Mouse (Mus musculus): ENCODE measurements around the gene Cyp4f37. TPM values are rescaled to one million over a fixed set of nuclear protein-coding genes. Genes with fewer than 3 reads are reported as not detected.
"Not testable (repeated sequence)": the region's sequence is repeated elsewhere in the genome, so short reads cannot be mapped to it uniquely, and the experiment has no call there.

Gene Cyp4f37
- not detected in 2 replicates for polyA plus RNA-seq (2015; fragmentation: Nextera tagmentation; extraction: Ambion mirVana)

- not testable (repeated sequence) for H3K27ac ChIP-seq (ENCODE audit: low read length); H3K9ac ChIP-seq (replicated peaks; ENCODE audit: low read depth); H3K9me3 ChIP-seq (ENCODE audit: low read length); H3K36me3 ChIP-seq (ENCODE audit: insufficient read depth, low read length); H3K4me2 ChIP-seq (replicated peaks; ENCODE audit: low read depth, low read length); ATAC-seq; H3K4me1 ChIP-seq (ENCODE audit: insufficient read depth, low read depth, low read length); H3K27me3 ChIP-seq (replicated peaks; ENCODE audit: insufficient read depth, low read length); DNase-seq (ENCODE audit: low spot score); H3K4me3 ChIP-seq (ENCODE audit: low read depth, low read length)
- WGBS = 53% methylated on average over 4 of the region's 4 CpGs
These were observed at the start of gene Cyp4f37 for GRCm38 (mm10) chr17:32621018-32621417. Gene Cyp4f37 (plus strand): TSS chr17:32621309.

- not testable (repeated sequence) for H3K9ac ChIP-seq (replicated peaks; ENCODE audit: low read depth); H3K27me3 ChIP-seq (replicated peaks; ENCODE audit: insufficient read depth, low read length); H3K4me1 ChIP-seq (ENCODE audit: insufficient read depth, low read depth, low read length); H3K9me3 ChIP-seq (ENCODE audit: low read length); H3K4me3 ChIP-seq (ENCODE audit: low read depth, low read length); DNase-seq (ENCODE audit: low spot score); ATAC-seq; H3K27ac ChIP-seq (ENCODE audit: low read length); H3K4me2 ChIP-seq (replicated peaks; ENCODE audit: low read depth, low read length); H3K36me3 ChIP-seq (ENCODE audit: insufficient read depth, low read length)
- 66% methylated on average over 2 of the region's 2 CpGs for WGBS
These were observed 47.8 kb upstream of the Cyp4f37 start for GRCm38 (mm10) chr17:32573286-32573685.

GRCm38 (mm10) chr17:32577496-32578186 lies 43.5 kb upstream of the Cyp4f37 start:
- Histone ChIP-seq H3K4me2 (replicated peaks; ENCODE audit: low read depth, low read length) (no peak overlapping the region), H3K4me3 (ENCODE audit: low read depth, low read length) (no peak overlapping the region), H3K27ac (ENCODE audit: low read length) (no peak overlapping the region), H3K27me3 (replicated peaks; ENCODE audit: insufficient read depth, low read length) (no peaks in the 10 kb centered on the region), H3K9ac (replicated peaks; ENCODE audit: low read depth) (no peak overlapping the region), H3K36me3 (ENCODE audit: insufficient read depth, low read length) (no peaks in the 10 kb centered on the region), H3K4me1 (ENCODE audit: insufficient read depth, low read depth, low read length) (no peaks in the 10 kb centered on the region), H3K9me3 (ENCODE audit: low read length) (no peaks in the 10 kb centered on the region)
- no peak for TF ChIP-seq CTCF (IDR thresholded peaks at IDR 0.05)
- no peak for TF ChIP-seq EP300 (IDR thresholded peaks at IDR 0.05)
- ATAC-seq (no peak), DNase-seq (ENCODE audit: low spot score) (peak; percentile 9)
- WGBS = 40% methylated on average over 7 of the region's 7 CpGs

- Histone ChIP-seq H3K27me3 (replicated peaks; ENCODE audit: insufficient read depth, low read length) (no peaks in the 10 kb centered on the region), H3K4me1 (ENCODE audit: insufficient read depth, low read depth, low read length) (no peaks in the 10 kb centered on the region), H3K27ac (ENCODE audit: low read length) (no peak overlapping the region), H3K9me3 (ENCODE audit: low read length) (no peaks in the 10 kb centered on the region), H3K9ac (replicated peaks; ENCODE audit: low read depth) (no peak overlapping the region), H3K36me3 (ENCODE audit: insufficient read depth, low read length) (no peaks in the 10 kb centered on the region), H3K4me3 (ENCODE audit: low read depth, low read length) (no peak overlapping the region), H3K4me2 (replicated peaks; ENCODE audit: low read depth, low read length) (no peak overlapping the region)
- TF ChIP-seq EP300 (IDR thresholded peaks at IDR 0.05) (no peak), CTCF (IDR thresholded peaks at IDR 0.05) (no peak)
- WGBS = 82% methylated on average over 18 of the region's 18 CpGs
- DNase-seq (ENCODE audit: low spot score) (no peak), ATAC-seq (no peak)
These were observed 24.6 kb upstream of the Cyp4f37 start for GRCm38 (mm10) chr17:32596494-32596893.

GRCm38 (mm10) chr17:32608055-32608454 lies 13.1 kb upstream of the Cyp4f37 start:
- no peak overlapping the region for H3K4me2 ChIP-seq (replicated peaks; ENCODE audit: low read depth, low read length)
- H3K9ac ChIP-seq (replicated peaks; ENCODE audit: low read depth) = no peak overlapping the region
- H3K9me3 ChIP-seq (ENCODE audit: low read length) = no peaks in the 10 kb centered on the region
- TF ChIP-seq EP300 (IDR thresholded peaks at IDR 0.05) = no peak
- TF ChIP-seq CTCF (IDR thresholded peaks at IDR 0.05) = no peak
- no peak overlapping the region for H3K27ac ChIP-seq (ENCODE audit: low read length)
- DNase-seq (ENCODE audit: low spot score) (peak; percentile 34), ATAC-seq (no peak)
- no peaks in the 10 kb centered on the region for H3K4me1 ChIP-seq (ENCODE audit: insufficient read depth, low read depth, low read length)
- H3K27me3 ChIP-seq (replicated peaks; ENCODE audit: insufficient read depth, low read length) = no peaks in the 10 kb centered on the region
- H3K36me3 ChIP-seq (ENCODE audit: insufficient read depth, low read length) = no peaks in the 10 kb centered on the region
- no peak overlapping the region for H3K4me3 ChIP-seq (ENCODE audit: low read depth, low read length)
- WGBS = 34% methylated on average over 1 of the region's 1 CpGs

- not testable (repeated sequence) for H3K27ac ChIP-seq (ENCODE audit: low read length); DNase-seq (ENCODE audit: low spot score); H3K4me2 ChIP-seq (replicated peaks; ENCODE audit: low read depth, low read length); H3K36me3 ChIP-seq (ENCODE audit: insufficient read depth, low read length); H3K4me1 ChIP-seq (ENCODE audit: insufficient read depth, low read depth, low read length); H3K9ac ChIP-seq (replicated peaks; ENCODE audit: low read depth); H3K27me3 ChIP-seq (replicated peaks; ENCODE audit: insufficient read depth, low read length); H3K4me3 ChIP-seq (ENCODE audit: low read depth, low read length); H3K9me3 ChIP-seq (ENCODE audit: low read length); ATAC-seq
- 81% methylated on average over 3 of the region's 3 CpGs for WGBS
These were observed 10.9 kb upstream of the Cyp4f37 start for GRCm38 (mm10) chr17:32610231-32610630.

GRCm38 (mm10) chr17:32610896-32611295 lies 10.2 kb upstream of the Cyp4f37 start:
- ATAC-seq = no peak
- Histone ChIP-seq H3K9me3 (ENCODE audit: low read length) (no peaks in the 10 kb centered on the region), H3K27me3 (replicated peaks; ENCODE audit: insufficient read depth, low read length) (no peaks in the 10 kb centered on the region), H3K4me3 (ENCODE audit: low read depth, low read length) (no peak overlapping the region), H3K4me1 (ENCODE audit: insufficient read depth, low read depth, low read length) (no peaks in the 10 kb centered on the region), H3K27ac (ENCODE audit: low read length) (no peak overlapping the region), H3K4me2 (replicated peaks; ENCODE audit: low read depth, low read length) (no peak overlapping the region), H3K36me3 (ENCODE audit: insufficient read depth, low read length) (no peaks in the 10 kb centered on the region), H3K9ac (replicated peaks; ENCODE audit: low read depth) (no peak overlapping the region)
- TF ChIP-seq EP300 (IDR thresholded peaks at IDR 0.05) (no peak), CTCF (IDR thresholded peaks at IDR 0.05) (no peak)
- 84% methylated on average over 3 of the region's 3 CpGs for WGBS
- no peak for DNase-seq (ENCODE audit: low spot score)
